Mouse (Mus musculus) forebrain, postnatal 0 days (tissue): ENCODE measurements around the gene Ctsa. TPM values are rescaled to one million over a fixed set of nuclear protein-coding genes. Genes with fewer than 3 reads are reported as not detected.

ENCODE experiments used
- ATAC-seq: fragments of 200-750 bp; cut with Nextera tagmentation; 2 replicates; pipeline ENCODE4 v1.8.0; 2017; ENCODE audit warnings: mild to moderate bottlenecking, moderate library complexity
- DNase-seq: peaks from one replicate; pipeline ENCODE4 v3.0.0-alpha.2; 2015
- H3K27ac ChIP-seq: fragments of 300-500 bp; sonication (generic); 2 replicates; pipeline ENCODE4 v1.5.1; 2014; ENCODE audit warnings: low read depth, mild to moderate bottlenecking, antibody characterized with exemption, low read length, moderate library complexity, mixed read lengths
- H3K27me3 ChIP-seq: fragments of 300-500 bp; sonication (generic); 2 replicates; pipeline ENCODE4 v1.6.1; 2014; ENCODE audit warnings: mild to moderate bottlenecking, low read length, mixed read lengths; ENCODE audit not compliant: insufficient read depth
- H3K36me3 ChIP-seq: fragments of 300-500 bp; sonication (generic); 2 replicates; pipeline ENCODE4 v1.6.1; 2014; ENCODE audit warnings: mild to moderate bottlenecking, moderate library complexity; ENCODE audit not compliant: insufficient read depth
- H3K4me1 ChIP-seq: fragments of 300-500 bp; sonication (generic); 2 replicates; pipeline ENCODE4 v1.6.1; 2014; ENCODE audit warnings: antibody characterized with exemption; ENCODE audit not compliant: insufficient read depth
- H3K4me2 ChIP-seq: fragments of 300-500 bp; sonication (generic); 2 replicates; pipeline ENCODE4 v1.6.1; 2014; ENCODE audit warnings: low read depth, mild to moderate bottlenecking, moderate library complexity
- H3K4me3 ChIP-seq: fragments of 300-500 bp; sonication (generic); 2 replicates; pipeline ENCODE4 v1.5.1; 2014; ENCODE audit warnings: low read depth, low read length, mixed read lengths
- H3K9ac ChIP-seq: fragments of 300-500 bp; sonication (generic); 2 replicates; pipeline ENCODE4 v1.6.1; 2014; ENCODE audit warnings: mild to moderate bottlenecking
- H3K9me3 ChIP-seq: fragments of 300-500 bp; sonication (generic); 2 replicates; pipeline ENCODE4 v1.6.1; 2016; ENCODE audit warnings: low read length
- CTCF ChIP-seq: sonication (generic); IDR thresholded peaks from 2 replicates; pipeline ENCODE4 v1.5.1; 2016; ENCODE audit warnings: antibody characterized with exemption, control low read depth, low read depth
- WGBS: fragments of 180-500 bp; shearing (Covaris S2); extraction: QIAGEN DNeasy Blood & Tissue Kit; methylation state at CpG from one replicate; pipeline ENCODE4 v1.1.7; 2014; 5-methylcytosine and 5-hydroxymethylcytosine counted together
- polyA plus RNA-seq: library from polyadenylated mRNA; unstranded; fragments of >200 nt; fragmentation: Nextera tagmentation; extraction: Ambion mirVana; gene quantifications from 2 replicates; pipeline ENCODE4 v1.2.1, GENCODE M21; 2015
- total RNA-seq: library from RNA; depleted of rRNA; stranded (reverse); fragments of >200 nt; gene quantifications from 2 replicates; pipeline ENCODE4 v1.2.3, GENCODE M21; 2014

Gene Ctsa
- total and polyA plus RNA-seq, 2 experiments from 2014 or later = 93.8 to 95.3 TPM

- DNase-seq (no peak), ATAC-seq (no peak)
- Histone ChIP-seq H3K9ac (no peak overlapping the region), H3K9me3 (no peaks in the 10 kb centered on the region), H3K36me3 (peaks cover 25% of the 10 kb centered on the region), H3K27ac (no peak overlapping the region), H3K4me1 (peaks cover 4% of the 10 kb centered on the region), H3K27me3 (no peaks in the 10 kb centered on the region), H3K4me2 (no peak overlapping the region), H3K4me3 (no peak overlapping the region)
- no peak for TF ChIP-seq CTCF
- WGBS = 87% methylated on average over 10 of the region's 10 CpGs
Measured at GRCm38 (mm10) chr2:164787779-164788178, 44.9 kb upstream of the Ctsa start.

GRCm38 (mm10) chr2:164788411-164788810, 44.3 kb upstream of the Ctsa start:
- WGBS = 70% methylated on average over 4 of the region's 4 CpGs

GRCm38 (mm10) chr2:164790451-164790850, 42.2 kb upstream of the Ctsa start:
- Histone ChIP-seq H3K9ac (no peak overlapping the region), H3K27me3 (no peaks in the 10 kb centered on the region), H3K4me3 (no peak overlapping the region), H3K9me3 (no peaks in the 10 kb centered on the region), H3K4me2 (no peak overlapping the region), H3K27ac (no peak overlapping the region), H3K4me1 (no peaks in the 10 kb centered on the region; the same call in 1 of the 2 replicates), H3K36me3 (peaks cover 44% of the 10 kb centered on the region)
- no peak for ATAC-seq
- no peak for TF ChIP-seq CTCF
- WGBS = 90% methylated on average over 4 of the region's 4 CpGs
- DNase-seq = no peak

More at GRCm38 (mm10) chr2:164788411-164788810, 44.3 kb upstream of the Ctsa start:
- DNase-seq (no peak), ATAC-seq (no peak)
- H3K4me2 ChIP-seq = no peak overlapping the region
- no peaks in the 10 kb centered on the region for H3K27me3 ChIP-seq
- no peak for TF ChIP-seq CTCF
- no peak overlapping the region for H3K4me3 ChIP-seq
- H3K36me3 ChIP-seq = peaks cover 32% of the 10 kb centered on the region
- H3K4me1 ChIP-seq = peaks cover 4% of the 10 kb centered on the region
- no peak overlapping the region for H3K27ac ChIP-seq
- 0 out of 2 replicates have a peak overlapping the region, but pooled peaks have one; percentile 26 for H3K9ac ChIP-seq
- H3K9me3 ChIP-seq = no peaks in the 10 kb centered on the region

- no peaks in the 10 kb centered on the region; the same call in 1 of the 2 replicates for H3K4me1 ChIP-seq
- WGBS = 84% methylated on average over 18 of the region's 18 CpGs
- H3K9me3 ChIP-seq = no peaks in the 10 kb centered on the region
- TF ChIP-seq CTCF = no peak
- H3K4me2 ChIP-seq = no peak overlapping the region
- no peak for ATAC-seq
- no peak overlapping the region for H3K4me3 ChIP-seq
- peaks cover 55% of the 10 kb centered on the region for H3K36me3 ChIP-seq
- DNase-seq = no peak
- H3K27me3 ChIP-seq = no peaks in the 10 kb centered on the region
- H3K27ac ChIP-seq = no peak overlapping the region
- no peak overlapping the region for H3K9ac ChIP-seq
Measured at GRCm38 (mm10) chr2:164791841-164792261, 40.8 kb upstream of the Ctsa start.

- no peak for ATAC-seq
Measured at GRCm38 (mm10) chr2:164792400-164793190, 40.1 kb upstream of the Ctsa start.

GRCm38 (mm10) chr2:164793236-164793635, 39.4 kb upstream of the Ctsa start:
- no peak overlapping the region for H3K4me2 ChIP-seq
- no peak for DNase-seq
- TF ChIP-seq CTCF = peak; percentile 73
- no peak overlapping the region for H3K9ac ChIP-seq
- peak; percentile 15; the same call in 1 of the 2 replicates for ATAC-seq
- no peak overlapping the region for H3K4me3 ChIP-seq
- 81% methylated on average over 3 of the region's 3 CpGs for WGBS
- peaks cover 62% of the 10 kb centered on the region for H3K36me3 ChIP-seq
- H3K27ac ChIP-seq = no peak overlapping the region
- H3K9me3 ChIP-seq = no peaks in the 10 kb centered on the region
- no peaks in the 10 kb centered on the region for H3K4me1 ChIP-seq
- H3K27me3 ChIP-seq = no peaks in the 10 kb centered on the region

More at GRCm38 (mm10) chr2:164792400-164793190, 40.1 kb upstream of the Ctsa start:
- H3K4me3 ChIP-seq = no peak overlapping the region
- no peak overlapping the region for H3K27ac ChIP-seq
- H3K4me2 ChIP-seq = no peak overlapping the region
- peaks cover 58% of the 10 kb centered on the region for H3K36me3 ChIP-seq
- DNase-seq = no peak
- no peak overlapping the region for H3K9ac ChIP-seq
- 93% methylated on average over 12 of the region's 12 CpGs for WGBS
- no peak for TF ChIP-seq CTCF
- H3K9me3 ChIP-seq = no peaks in the 10 kb centered on the region
- H3K4me1 ChIP-seq = no peaks in the 10 kb centered on the region
- no peaks in the 10 kb centered on the region for H3K27me3 ChIP-seq

GRCm38 (mm10) chr2:164793772-164794171, 38.9 kb upstream of the Ctsa start:
- Histone ChIP-seq H3K4me2 (no peak overlapping the region), H3K27me3 (no peaks in the 10 kb centered on the region), H3K9me3 (no peaks in the 10 kb centered on the region), H3K9ac (no peak overlapping the region), H3K4me3 (no peak overlapping the region), H3K36me3 (peaks cover 62% of the 10 kb centered on the region), H3K4me1 (no peaks in the 10 kb centered on the region), H3K27ac (no peak overlapping the region)
- WGBS = 98% methylated on average over 2 of the region's 2 CpGs
- peak; percentile 42; the same call in 1 of the 2 replicates for ATAC-seq
- no peak for DNase-seq
- no peak for TF ChIP-seq CTCF
